Mouse (Mus musculus): ENCODE measurements around the gene Smarcd3.

- TF ChIP-seq POLR2A (IDR thresholded peaks at IDR 0.05; ENCODE audit: low read depth, low read length) (no peak), CTCF (IDR thresholded peaks at IDR 0.05; ENCODE audit: extremely low read depth, insufficient read depth, insufficient read length, insufficient replicate concordance) (no peak)
Measured at GRCm38 (mm10) chr5:24578109-24578963, 45.9 kb downstream of the Smarcd3 start.

Measured in spleen, adult 2 months (tissue).